Mouse (Mus musculus): ENCODE data around the gene Zscan2. TPM values are rescaled to one million over a fixed set of nuclear protein-coding genes. Genes with fewer than 3 reads are reported as not detected.
"Not testable (repeated sequence)": the region's sequence is repeated elsewhere in the genome, so short reads cannot be mapped to it uniquely, and the experiment has no call there.

Zscan2 gene
- polyA plus RNA-seq, 1 experiment from 2014 or later = 4.5 TPM

DNA sequence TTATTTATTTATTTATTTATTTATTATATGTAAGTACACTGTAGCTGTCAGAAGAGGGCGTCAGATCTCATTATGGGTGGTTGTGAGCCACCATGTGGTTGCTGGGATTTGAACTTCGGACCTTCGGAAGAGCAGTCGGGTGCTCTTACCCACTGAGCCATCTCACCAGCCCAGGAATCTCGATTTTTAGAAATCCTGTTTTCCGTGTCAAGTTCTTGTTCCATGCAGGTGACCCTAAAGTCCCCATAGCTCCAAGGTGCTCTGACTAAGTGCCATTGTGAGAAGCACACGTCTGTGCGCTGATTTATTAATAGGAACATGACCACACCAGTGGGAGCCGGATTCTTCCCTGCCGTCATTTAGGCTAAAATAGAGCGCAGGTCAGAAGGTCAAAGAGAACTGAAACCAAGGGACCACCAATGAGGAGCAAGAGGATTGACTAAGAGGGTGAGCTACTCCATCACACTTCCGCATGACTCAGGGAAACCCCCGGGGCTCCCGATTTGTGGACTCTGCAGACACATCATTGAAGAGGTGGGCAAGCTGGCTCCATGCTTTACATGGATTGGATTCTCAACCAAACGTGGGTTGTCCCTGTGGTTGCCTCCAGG is 30.4 kb upstream of the Zscan2 start:
- WGBS = 78% methylated on average over 15 of the region's 15 CpGs
- Histone ChIP-seq H3K4me2 (ENCODE audit: low read depth, low read length) (no peak overlapping the region), H3K27me3 (ENCODE audit: control insufficient read depth, insufficient read depth, low read length) (no peaks in the 10 kb centered on the region)

DNA sequence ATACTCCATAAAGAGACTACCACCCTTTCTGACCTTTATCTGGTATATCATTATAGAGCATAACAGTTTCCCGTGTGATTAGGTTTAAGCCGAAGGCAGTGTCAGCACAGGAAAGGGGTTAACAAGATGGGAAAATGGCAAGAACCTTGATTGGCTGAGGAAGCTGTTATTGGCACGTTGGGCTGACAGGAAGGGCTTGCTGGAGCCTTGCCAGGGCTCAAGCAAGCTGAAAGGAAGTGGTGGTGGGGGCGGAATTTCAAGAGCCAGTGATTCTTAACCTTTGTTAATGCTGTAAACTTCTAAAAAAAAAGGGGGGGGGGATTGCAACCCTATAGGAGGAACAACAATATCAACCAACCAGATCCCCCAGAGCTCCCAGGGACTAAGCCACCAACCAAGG is 28.5 kb upstream of the Zscan2 start:
- Histone ChIP-seq H3K27me3 (ENCODE audit: control insufficient read depth, insufficient read depth, low read length) (no peaks in the 10 kb centered on the region), H3K27ac (ENCODE audit: low read depth, low read length) (no peak overlapping the region), H3K4me3 (ENCODE audit: low read depth, low read length) (no peak overlapping the region), H3K4me2 (ENCODE audit: low read depth, low read length) (no peak overlapping the region), H3K9ac (replicated peaks; ENCODE audit: low read depth, low read length) (no peak overlapping the region), H3K4me1 (ENCODE audit: control insufficient read depth, insufficient read depth, low read length) (no peaks in the 10 kb centered on the region), H3K36me3 (ENCODE audit: control insufficient read depth, insufficient read depth, low read length) (no peaks in the 10 kb centered on the region), H3K9me3 (ENCODE audit: control insufficient read depth, low read length) (no peaks in the 10 kb centered on the region)
- ATAC-seq (ENCODE audit: low read depth) = no peak
- 55% methylated on average over 4 of the region's 4 CpGs for WGBS

More for the DNA sequence above, 30.4 kb upstream of the Zscan2 start:
- Histone ChIP-seq H3K4me3 (ENCODE audit: low read depth, low read length) (no peak overlapping the region), H3K9me3 (ENCODE audit: control insufficient read depth, low read length) (no peaks in the 10 kb centered on the region), H3K4me1 (ENCODE audit: control insufficient read depth, insufficient read depth, low read length) (no peaks in the 10 kb centered on the region), H3K36me3 (ENCODE audit: control insufficient read depth, insufficient read depth, low read length) (no peaks in the 10 kb centered on the region), H3K27ac (ENCODE audit: low read depth, low read length) (no peak overlapping the region), H3K9ac (replicated peaks; ENCODE audit: low read depth, low read length) (no peak overlapping the region)
- no peak for ATAC-seq (ENCODE audit: low read depth)

DNA sequence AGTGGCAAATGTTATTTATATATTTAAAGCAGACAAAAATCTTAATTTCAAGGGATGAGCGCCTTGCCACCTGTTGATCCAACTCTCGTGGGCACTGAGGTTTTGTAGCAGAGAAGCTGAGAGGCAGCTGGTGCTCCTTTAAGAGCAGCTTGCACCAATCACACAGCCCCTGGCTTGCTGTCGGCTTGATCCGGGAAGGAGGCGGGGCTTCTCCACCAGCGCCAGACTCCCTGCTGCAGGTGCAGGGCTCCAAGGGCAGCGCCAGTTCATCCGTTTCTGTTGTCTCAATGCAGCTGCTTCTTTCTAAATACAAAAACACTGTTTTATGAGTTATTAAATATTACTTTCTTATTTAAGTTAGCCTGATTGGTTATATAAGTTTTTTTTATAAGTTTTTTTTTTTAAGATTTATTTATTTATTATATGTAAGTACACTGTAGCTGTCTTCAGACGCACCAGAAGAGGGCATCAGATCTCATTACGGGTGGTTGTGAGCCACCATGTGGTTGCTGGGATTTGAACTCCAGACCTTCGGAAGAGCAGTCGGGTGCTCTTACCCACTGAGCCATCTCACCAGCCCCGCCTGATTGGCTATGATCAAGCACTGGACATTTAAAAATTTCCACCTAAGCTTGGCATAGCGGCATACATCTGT is 27.6 kb upstream of the Zscan2 start:
- ATAC-seq (ENCODE audit: low read depth) = peak; percentile 85
- not testable (repeated sequence) for H3K9ac ChIP-seq (replicated peaks; ENCODE audit: low read depth, low read length); H3K27me3 ChIP-seq (ENCODE audit: control insufficient read depth, insufficient read depth, low read length); H3K36me3 ChIP-seq (ENCODE audit: control insufficient read depth, insufficient read depth, low read length); H3K4me1 ChIP-seq (ENCODE audit: control insufficient read depth, insufficient read depth, low read length); H3K27ac ChIP-seq (ENCODE audit: low read depth, low read length); H3K4me3 ChIP-seq (ENCODE audit: low read depth, low read length); H3K9me3 ChIP-seq (ENCODE audit: control insufficient read depth, low read length)
- 13% methylated on average over 13 of the region's 14 CpGs for WGBS
- H3K4me2 ChIP-seq (ENCODE audit: low read depth, low read length) = 0 out of 2 replicates have a peak overlapping the region, but pooled peaks have one; percentile 20

- no peak overlapping the region for H3K9ac ChIP-seq (replicated peaks; ENCODE audit: low read depth, low read length)
- no peaks in the 10 kb centered on the region for H3K36me3 ChIP-seq (ENCODE audit: control insufficient read depth, insufficient read depth, low read length)
- 34% methylated on average over 12 of the region's 12 CpGs for WGBS
- H3K4me3 ChIP-seq (ENCODE audit: low read depth, low read length) = no peak overlapping the region
- H3K27me3 ChIP-seq (ENCODE audit: control insufficient read depth, insufficient read depth, low read length) = no peaks in the 10 kb centered on the region
- H3K4me2 ChIP-seq (ENCODE audit: low read depth, low read length) = no peak overlapping the region
- no peaks in the 10 kb centered on the region for H3K4me1 ChIP-seq (ENCODE audit: control insufficient read depth, insufficient read depth, low read length)
- no peaks in the 10 kb centered on the region for H3K9me3 ChIP-seq (ENCODE audit: control insufficient read depth, low read length)
- no peak for ATAC-seq (ENCODE audit: low read depth)
- H3K27ac ChIP-seq (ENCODE audit: low read depth, low read length) = no peak overlapping the region
These were observed 26.8 kb upstream of the Zscan2 start for GRCm38 (mm10) chr7:80833651-80834532.

DNA sequence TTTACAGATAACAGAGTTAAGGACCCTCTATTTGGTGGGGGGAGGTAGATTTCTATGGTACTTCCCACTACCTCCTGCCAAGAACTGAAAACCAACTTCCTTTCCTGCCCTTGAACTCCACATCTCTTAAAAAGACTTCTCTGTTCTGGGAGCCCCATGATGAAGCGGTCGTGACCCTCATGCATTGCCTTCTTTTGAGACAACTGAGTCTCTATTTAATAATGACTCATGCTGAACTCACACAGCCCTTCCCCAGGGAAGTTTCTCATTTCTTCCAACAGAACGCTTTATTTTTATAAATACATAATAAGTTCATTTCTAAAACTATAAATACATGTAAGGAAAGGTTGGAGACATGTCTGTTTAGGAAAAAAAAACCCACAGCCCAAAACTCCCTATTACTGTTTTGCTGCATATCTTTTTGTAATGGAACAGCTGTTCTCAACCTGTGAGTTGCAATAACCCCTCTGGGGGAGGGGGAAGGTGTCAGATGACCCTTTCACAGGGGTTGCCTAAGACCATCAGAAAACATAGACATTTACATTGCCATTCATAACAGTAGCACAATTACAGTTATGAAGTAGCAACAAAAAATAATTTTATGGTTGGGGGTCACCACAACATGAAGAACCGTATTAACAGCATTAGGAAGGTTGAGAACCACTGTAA is 24.6 kb upstream of the Zscan2 start:
- H3K9me3 ChIP-seq (ENCODE audit: control insufficient read depth, low read length) = no peaks in the 10 kb centered on the region
- no peak for ATAC-seq (ENCODE audit: low read depth)
- no peaks in the 10 kb centered on the region for H3K4me1 ChIP-seq (ENCODE audit: control insufficient read depth, insufficient read depth, low read length)
- H3K27me3 ChIP-seq (ENCODE audit: control insufficient read depth, insufficient read depth, low read length) = no peaks in the 10 kb centered on the region
- H3K4me2 ChIP-seq (ENCODE audit: low read depth, low read length) = no peak overlapping the region
- H3K9ac ChIP-seq (replicated peaks; ENCODE audit: low read depth, low read length) = no peak overlapping the region
- no peak overlapping the region for H3K27ac ChIP-seq (ENCODE audit: low read depth, low read length)
- WGBS = 71% methylated on average over 4 of the region's 4 CpGs
- H3K36me3 ChIP-seq (ENCODE audit: control insufficient read depth, insufficient read depth, low read length) = no peaks in the 10 kb centered on the region
- H3K4me3 ChIP-seq (ENCODE audit: low read depth, low read length) = no peak overlapping the region

- no peaks in the 10 kb centered on the region for H3K9me3 ChIP-seq (ENCODE audit: control insufficient read depth, low read length)
- H3K36me3 ChIP-seq (ENCODE audit: control insufficient read depth, insufficient read depth, low read length) = no peaks in the 10 kb centered on the region
- H3K27me3 ChIP-seq (ENCODE audit: control insufficient read depth, insufficient read depth, low read length) = no peaks in the 10 kb centered on the region
- H3K4me2 ChIP-seq (ENCODE audit: low read depth, low read length) = no peak overlapping the region
- H3K4me1 ChIP-seq (ENCODE audit: control insufficient read depth, insufficient read depth, low read length) = no peaks in the 10 kb centered on the region
- no peak for ATAC-seq (ENCODE audit: low read depth)
- no peak overlapping the region for H3K9ac ChIP-seq (replicated peaks; ENCODE audit: low read depth, low read length)
- no peak overlapping the region for H3K27ac ChIP-seq (ENCODE audit: low read depth, low read length)
- 54% methylated on average over 9 of the region's 9 CpGs for WGBS
- H3K4me3 ChIP-seq (ENCODE audit: low read depth, low read length) = no peak overlapping the region
These were observed 23.0 kb upstream of the Zscan2 start for GRCm38 (mm10) chr7:80837736-80838135.

DNA sequence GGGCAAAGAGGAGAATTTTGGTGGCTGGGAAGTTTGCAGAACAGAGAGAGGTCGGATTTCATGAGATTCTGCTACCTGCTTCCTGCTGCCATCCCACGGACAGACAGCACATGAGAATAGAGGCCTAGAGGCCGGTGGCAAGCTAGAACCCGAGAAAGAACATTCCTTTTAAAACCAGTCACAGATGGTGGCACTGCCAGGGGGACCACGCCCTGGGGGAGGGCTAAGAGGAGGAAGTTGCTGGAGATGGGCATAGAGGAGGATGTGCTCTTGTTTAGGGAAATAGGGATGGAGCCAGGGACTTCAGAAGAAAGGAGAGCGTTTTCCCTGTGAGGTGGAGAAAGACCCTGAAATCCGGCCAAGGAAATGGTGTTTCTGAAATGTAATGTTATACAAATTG is 22.5 kb upstream of the Zscan2 start:
- no peaks in the 10 kb centered on the region for H3K4me1 ChIP-seq (ENCODE audit: control insufficient read depth, insufficient read depth, low read length)
- WGBS = 50% methylated on average over 7 of the region's 7 CpGs
- H3K27me3 ChIP-seq (ENCODE audit: control insufficient read depth, insufficient read depth, low read length) = no peaks in the 10 kb centered on the region
- no peaks in the 10 kb centered on the region for H3K9me3 ChIP-seq (ENCODE audit: control insufficient read depth, low read length)
- no peak overlapping the region for H3K4me3 ChIP-seq (ENCODE audit: low read depth, low read length)
- no peaks in the 10 kb centered on the region for H3K36me3 ChIP-seq (ENCODE audit: control insufficient read depth, insufficient read depth, low read length)
- no peak overlapping the region for H3K4me2 ChIP-seq (ENCODE audit: low read depth, low read length)
- no peak overlapping the region for H3K27ac ChIP-seq (ENCODE audit: low read depth, low read length)
- no peak overlapping the region for H3K9ac ChIP-seq (replicated peaks; ENCODE audit: low read depth, low read length)
- no peak for ATAC-seq (ENCODE audit: low read depth)

DNA sequence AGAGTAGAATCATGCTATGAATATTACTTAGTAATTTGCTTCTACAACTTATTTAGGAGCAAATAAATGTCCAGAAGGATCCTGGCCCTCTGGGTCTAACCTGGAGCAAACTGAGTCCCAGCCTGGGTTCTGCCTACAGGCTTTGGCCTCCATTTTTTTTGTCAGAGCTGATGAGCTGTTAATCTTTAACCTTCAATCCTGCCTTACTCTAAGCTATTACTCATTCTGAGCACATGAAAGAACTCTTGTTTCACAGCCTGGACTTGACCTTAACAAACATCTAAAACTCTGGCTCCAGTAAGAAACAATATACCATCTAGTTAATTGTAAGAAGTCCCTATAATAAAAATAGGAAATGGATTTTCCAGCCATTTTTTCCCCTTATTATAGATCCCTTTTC is 21.0 kb upstream of the Zscan2 start:
- no peak overlapping the region for H3K9ac ChIP-seq (replicated peaks; ENCODE audit: low read depth, low read length)
- no peak overlapping the region for H3K27ac ChIP-seq (ENCODE audit: low read depth, low read length)
- H3K36me3 ChIP-seq (ENCODE audit: control insufficient read depth, insufficient read depth, low read length) = no peaks in the 10 kb centered on the region
- H3K9me3 ChIP-seq (ENCODE audit: control insufficient read depth, low read length) = no peaks in the 10 kb centered on the region
- no peak for ATAC-seq (ENCODE audit: low read depth)
- H3K4me1 ChIP-seq (ENCODE audit: control insufficient read depth, insufficient read depth, low read length) = no peaks in the 10 kb centered on the region
- H3K4me2 ChIP-seq (ENCODE audit: low read depth, low read length) = no peak overlapping the region
- no peak overlapping the region for H3K4me3 ChIP-seq (ENCODE audit: low read depth, low read length)
- H3K27me3 ChIP-seq (ENCODE audit: control insufficient read depth, insufficient read depth, low read length) = no peaks in the 10 kb centered on the region

All from neural tube, embryonic 14.5 days (tissue).